Mouse (Mus musculus): ENCODE measurements at regions not wholly inside any gene's neighbourhood (a gene's known extent, or its start where the extent isn't known, plus 50 kb on each side); places are given as distances from the start of the nearest gene placed in this dataset.

- no peak for TF ChIP-seq POLR2A (IDR thresholded peaks at IDR 0.05; ENCODE audit: low read depth, low read length)
- no peak for TF ChIP-seq CTCF (IDR thresholded peaks at IDR 0.05; ENCODE audit: extremely low read depth, insufficient read depth, insufficient read length, insufficient replicate concordance)
Measured at GRCm38 (mm10) chr13:83987746-83988423, 234.2 kb upstream of the Tmem161b start.
